Mouse (Mus musculus): Measurements from ENCODE around the gene Ctnna2.

Gene Ctnna2

GRCm38 (mm10) chr6:77979241-77979961, at the start of gene Ctnna2:
Gene Ctnna2, minus strand, starts transcription at chr6:77979699.
- no peak for DNase-seq (ENCODE audit: low spot score in 2 of 2)

GRCm38 (mm10) chr6:77980137-77981052, 896 bp upstream of the Ctnna2 start:
- DNase-seq (ENCODE audit: low spot score in 2 of 2) = no peak

GRCm38 (mm10) chr6:77978476-77979240, 841 bp downstream of the Ctnna2 start:
- DNase-seq (ENCODE audit: low spot score in 2 of 2) = no peak

GRCm38 (mm10) chr6:77970545-77971242, 8.8 kb downstream of the Ctnna2 start:
- no peak for DNase-seq (ENCODE audit: low spot score in 2 of 2)

- DNase-seq (ENCODE audit: low spot score in 2 of 2) = no peak
Observed at GRCm38 (mm10) chr6:77969774-77970173, 9.7 kb downstream of the Ctnna2 start.

- no peak for DNase-seq (ENCODE audit: low spot score in 2 of 2)
Observed at GRCm38 (mm10) chr6:77962011-77962410, 17.5 kb downstream of the Ctnna2 start.

- DNase-seq (ENCODE audit: low spot score in 2 of 2) = no peak
Observed at GRCm38 (mm10) chr6:77951276-77951675, 28.2 kb downstream of the Ctnna2 start.

GRCm38 (mm10) chr6:77950690-77951089, 28.8 kb downstream of the Ctnna2 start:
- DNase-seq (ENCODE audit: low spot score in 2 of 2) = no peak

- DNase-seq (ENCODE audit: low spot score in 2 of 2) = no peak
Observed at GRCm38 (mm10) chr6:77929375-77929774, 50.1 kb downstream of the Ctnna2 start.

- no peak for DNase-seq (ENCODE audit: low spot score in 2 of 2)
Observed at GRCm38 (mm10) chr6:77873150-77873549, 106.3 kb downstream of the Ctnna2 start.

GRCm38 (mm10) chr6:77869313-77869712, 110.2 kb downstream of the Ctnna2 start:
- no peak for DNase-seq (ENCODE audit: low spot score in 2 of 2)

- no peak for DNase-seq (ENCODE audit: low spot score in 2 of 2)
Observed at GRCm38 (mm10) chr6:77868119-77868518, 111.4 kb downstream of the Ctnna2 start.

GRCm38 (mm10) chr6:77863379-77863778, 116.1 kb downstream of the Ctnna2 start:
- no peak for DNase-seq (ENCODE audit: low spot score in 2 of 2)

GRCm38 (mm10) chr6:77862781-77863180, 116.7 kb downstream of the Ctnna2 start:
- DNase-seq (ENCODE audit: low spot score in 2 of 2) = no peak

- no peak for DNase-seq (ENCODE audit: low spot score in 2 of 2)
Observed at GRCm38 (mm10) chr6:77849438-77849837, 130.1 kb downstream of the Ctnna2 start.

- DNase-seq (ENCODE audit: low spot score in 2 of 2) = no peak
Observed at GRCm38 (mm10) chr6:77848796-77849195, 130.7 kb downstream of the Ctnna2 start.

GRCm38 (mm10) chr6:77847651-77848050, 131.8 kb downstream of the Ctnna2 start:
- DNase-seq (ENCODE audit: low spot score in 2 of 2) = no peak

GRCm38 (mm10) chr6:77839076-77839475, 140.4 kb downstream of the Ctnna2 start:
- DNase-seq (ENCODE audit: low spot score in 2 of 2) = no peak

GRCm38 (mm10) chr6:77838653-77839052, 140.8 kb downstream of the Ctnna2 start:
- no peak for DNase-seq (ENCODE audit: low spot score in 2 of 2)

GRCm38 (mm10) chr6:77837543-77837942, 142.0 kb downstream of the Ctnna2 start:
- no peak for DNase-seq (ENCODE audit: low spot score in 2 of 2)

GRCm38 (mm10) chr6:77834680-77835079, 144.8 kb downstream of the Ctnna2 start:
- DNase-seq (ENCODE audit: low spot score in 2 of 2) = no peak
